ENCODE assay signal across 27 mouse cellular contexts in the genomic region with DNA sequence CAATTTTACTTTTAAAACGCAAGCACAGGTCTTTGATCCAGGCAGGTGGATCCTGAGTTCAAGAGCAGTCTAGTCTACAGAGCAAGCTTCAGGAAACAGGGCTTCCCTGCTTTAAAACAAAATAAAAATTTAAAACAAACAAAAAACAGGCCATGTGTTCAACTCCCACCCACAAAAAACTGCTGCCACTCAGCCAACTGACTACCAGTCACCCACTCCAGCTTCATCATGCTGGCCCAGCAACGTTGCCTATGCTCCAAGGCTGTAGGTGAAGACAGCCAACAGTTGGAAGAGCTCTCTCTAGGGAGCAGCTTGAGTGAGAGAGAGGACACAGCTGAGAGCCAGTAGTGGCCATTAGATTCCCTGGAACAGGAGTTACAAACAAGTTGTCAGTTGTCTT. TPM values are rescaled to one million over a fixed set of nuclear protein-coding genes. Genes with fewer than 3 reads are reported as not detected.
A peak's percentile ranks its signal among the peaks of the same experiment; 100 is the strongest.
DNase-seq lines count a peak whose midpoint lies in the region; ATAC-seq and TF ChIP-seq lines count a peak whose summit lies in the region.
"Had no signal": no experiment of that assay in that cellular context is flagged by ENCODE, and none has a peak within 500 bp of the region (broad histone marks: within the 10 kb centered on the region; RNA-seq: fewer than 3 reads in every experiment).

No protein-coding gene starts in this region.

- no peak for DNase-seq in gastrocnemius, adult 2 months
- DNase-seq in gastrocnemius, adult 8-10 months (ENCODE audit: low spot score in 2 of 2), result no peak
- peak; percentile 22 to 47 for DNase-seq in layer of hippocampus, adult 8-10 months (ENCODE audit: low spot score in 2 of 2)
- DNase-seq in layer of hippocampus, postnatal 10 days (ENCODE audit: low spot score in 2 of 2), result no peak
- DNase-seq in liver, result no peak
- peak; percentile 32 to 34 for DNase-seq in layer of hippocampus, postnatal 36 days
- no peak for DNase-seq in heart, embryonic 10.5 days (ENCODE audit: low spot score)
- DNase-seq: adrenal gland, adult 8-10 months; adrenal gland, postnatal 25 days; B cell, adult 2 months; cerebellum, adult 11-12 months; cerebellum, adult 9-10 months; cerebellum, postnatal 25 days; forebrain, postnatal 0 days; gastrocnemius, postnatal 10 days; gastrocnemius, postnatal 36 days; heart, adult 2 months had no signal

- H3K27ac ChIP-seq in gastrocnemius, adult 2 months, result peak overlapping the region; percentile 59
- H3K27ac ChIP-seq in liver, embryonic 15.5 days (replicated peaks), result 0 out of 2 replicates have a peak overlapping the region, but pooled peaks have one; percentile 7
- H3K27ac ChIP-seq in heart, embryonic 10.5 days, result no peak overlapping the region
- H3K27ac ChIP-seq: embryonic facial prominence, embryonic 12.5 days; embryonic facial prominence, embryonic 15.5 days; heart, adult 2 months; hindbrain, embryonic 12.5 days; hindbrain, embryonic 15.5 days had no signal

- no peak overlapping the region for H3K4me3 ChIP-seq in gastrocnemius, adult 2 months
- H3K4me3 ChIP-seq in liver, embryonic 15.5 days (replicated peaks), result no peak overlapping the region
- H3K4me3 ChIP-seq in heart, embryonic 10.5 days, result no peak overlapping the region
- H3K4me3 ChIP-seq: embryonic facial prominence, embryonic 12.5 days; embryonic facial prominence, embryonic 15.5 days; heart, adult 2 months; hindbrain, embryonic 12.5 days; hindbrain, embryonic 15.5 days had no signal

- H3K9ac ChIP-seq in liver, embryonic 15.5 days, result no peak overlapping the region
- H3K9ac ChIP-seq: embryonic facial prominence, embryonic 12.5 days; embryonic facial prominence, embryonic 15.5 days; forebrain, postnatal 0 days; hindbrain, embryonic 12.5 days; hindbrain, embryonic 15.5 days had no signal

- H3K9me3 ChIP-seq in liver, embryonic 15.5 days (replicated peaks), result no peaks in the 10 kb centered on the region
- no peaks in the 10 kb centered on the region for H3K9me3 ChIP-seq in heart, embryonic 10.5 days
- H3K9me3 ChIP-seq: embryonic facial prominence, embryonic 12.5 days; embryonic facial prominence, embryonic 15.5 days; G1E; hindbrain, embryonic 12.5 days; hindbrain, embryonic 15.5 days had no signal

- no peak overlapping the region for H3K4me2 ChIP-seq in liver, embryonic 15.5 days
- H3K4me2 ChIP-seq: embryonic facial prominence, embryonic 12.5 days; embryonic facial prominence, embryonic 15.5 days; heart, embryonic 11.5 days; hindbrain, embryonic 12.5 days; hindbrain, embryonic 15.5 days had no signal

- WGBS in liver, embryonic 15.5 days (ENCODE audit: insufficient replicate concordance), result 65% methylated on average over 2 of the region's 2 CpGs
- WGBS in heart, embryonic 10.5 days, result 88% methylated on average over 2 of the region's 2 CpGs

- no peak for TF ChIP-seq CTCF in gastrocnemius, adult 2 months (IDR thresholded peaks at IDR 0.05)

- ATAC-seq in liver, embryonic 15.5 days (ENCODE audit: insufficient read depth), result no peak
- ATAC-seq: forebrain, embryonic 14.5 days; forebrain, postnatal 0 days; Patski had no signal

- peaks cover 42% of the 10 kb centered on the region for H3K4me1 ChIP-seq in liver, embryonic 15.5 days (replicated peaks)
- H3K4me1 ChIP-seq in heart, embryonic 10.5 days, result peaks cover 23% of the 10 kb centered on the region
- H3K4me1 ChIP-seq: hindbrain, embryonic 12.5 days; hindbrain, embryonic 15.5 days had no signal

- intact Hi-C loops in gastrocnemius, adult 2 months (cut with DNase I), result no loop called here

- H3K36me3 ChIP-seq in liver, embryonic 15.5 days (replicated peaks), result peaks cover 39% of the 10 kb centered on the region
- peaks cover 39% of the 10 kb centered on the region for H3K36me3 ChIP-seq in heart, embryonic 10.5 days

- no peaks in the 10 kb centered on the region for H3K27me3 ChIP-seq in liver, embryonic 15.5 days
- H3K27me3 ChIP-seq in heart, embryonic 10.5 days (ENCODE audit: insufficient read depth, poor library complexity, severe bottlenecking), result no peaks in the 10 kb centered on the region
- H3K27me3 ChIP-seq: CH12.LX; embryonic facial prominence, embryonic 12.5 days; embryonic facial prominence, embryonic 15.5 days; hindbrain, embryonic 12.5 days; hindbrain, embryonic 15.5 days; Patski had no signal

RNA-seq across cellular contexts. Expression of a gene that starts 31.6 kb away (rescaled TPM):
- 10 to 100 TPM; 28.3 to 33.4 TPM for total RNA-seq in gastrocnemius, adult 2 months (2021)
- total RNA-seq in gastrocnemius, adult 8-10 months (2022), result 10 to 100 TPM; 20.8 to 28.2 (median 25.6) TPM
- total RNA-seq in layer of hippocampus, adult 8-10 months (2022), result 10 to 100 TPM; 37.1 to 43.4 (median 40.3) TPM
- 10 to 100 TPM; 35.8 to 41.2 TPM for total RNA-seq in layer of hippocampus, postnatal 10 days (2021)
- polyA plus RNA-seq in liver, embryonic 15.5 days (2015; fragmentation: Nextera tagmentation; extraction: Ambion mirVana), result 12.3 and 12.6 TPM in 2 replicates
- total RNA-seq in layer of hippocampus, postnatal 36 days (2021), result 10 to 100 TPM; 37.3 to 37.9 TPM
- polyA plus RNA-seq in heart, embryonic 10.5 days (2016; fragmentation: Nextera tagmentation; extraction: Ambion mirVana), result 29.9 and 36.0 TPM in 2 replicates

RNA-seq across cellular contexts. Expression of a gene that starts 51.1 kb away (rescaled TPM):
- total RNA-seq in gastrocnemius, adult 2 months (2021), result 10 to 100 TPM; 16.3 to 20.7 TPM
- 10 to 100 TPM; 16.6 to 19.3 (median 17.9) TPM for total RNA-seq in gastrocnemius, adult 8-10 months (2022)
- total RNA-seq in layer of hippocampus, adult 8-10 months (2022), result 100 to 1,000 TPM; 151 to 178 (median 164) TPM
- total RNA-seq in layer of hippocampus, postnatal 10 days (2021), result 100 to 1,000 TPM; 151 to 164 TPM
- 32.9 and 35.8 TPM in 2 replicates for polyA plus RNA-seq in liver, embryonic 15.5 days (2015; fragmentation: Nextera tagmentation; extraction: Ambion mirVana)
- total RNA-seq in layer of hippocampus, postnatal 36 days (2021), result 100 to 1,000 TPM; 185 to 189 TPM
- polyA plus RNA-seq in heart, embryonic 10.5 days (2016; fragmentation: Nextera tagmentation; extraction: Ambion mirVana), result 168 and 174 TPM in 2 replicates

Comparison
In these comparisons a context has a peak if more than half of its experiments do, and no peak if none do; other contexts are left out.
1. DNase-seq: peak in layer of hippocampus, adult 8-10 months (2 of 2) and layer of hippocampus, postnatal 36 days (2 of 2); none in gastrocnemius, adult 2 months (single experiment), gastrocnemius, adult 8-10 months (0 of 2), layer of hippocampus, postnatal 10 days (0 of 2), liver (single experiment) and heart, embryonic 10.5 days (single experiment).
2. RNA of a gene that starts 51.1 kb away (total RNA-seq): 185 to 189 TPM in layer of hippocampus, postnatal 36 days, 151 to 178 TPM in layer of hippocampus, adult 8-10 months and 151 to 164 TPM in layer of hippocampus, postnatal 10 days; 16.3 to 20.7 TPM in gastrocnemius, adult 2 months and 16.6 to 19.3 TPM in gastrocnemius, adult 8-10 months; every median in the first group is over 4 times any median in the second.